Mouse (Mus musculus) kidney, adult 2 months (tissue): ENCODE data around the gene Dctd. TPM values are rescaled to one million over a fixed set of nuclear protein-coding genes. Genes with fewer than 3 reads are reported as not detected.
"Not testable (repeated sequence)": the region's sequence is repeated elsewhere in the genome, so short reads cannot be mapped to it uniquely, and the experiment has no call there.

Source experiments
- DNase-seq: peaks from one replicate; pipeline ENCODE4 v3.0.0; 2021
- H3K27ac ChIP-seq: fragments of 200-500 bp; 2 replicates; pipeline ENCODE4 v1.5.1; 2012; ENCODE audit warnings: low read depth, low read length, control low read depth, inconsistent platforms; ENCODE audit not compliant: insufficient read depth
- H3K27me3 ChIP-seq: fragments of 200-500 bp; replicated peaks from 2 replicates; pipeline ENCODE4 v1.6.1; 2012; ENCODE audit warnings: mild to moderate bottlenecking, moderate library complexity, low read length, inconsistent platforms; ENCODE audit not compliant: control insufficient read depth, insufficient read depth
- H3K36me3 ChIP-seq: fragments of 200-500 bp; 2 replicates; pipeline ENCODE4 v1.6.1; 2012; ENCODE audit warnings: mild to moderate bottlenecking, moderate library complexity, low read length, inconsistent platforms; ENCODE audit not compliant: control insufficient read depth, insufficient read depth
- H3K4me1 ChIP-seq: fragments of 200-500 bp; 2 replicates; pipeline ENCODE4 v1.6.1; 2011; ENCODE audit warnings: low read length; ENCODE audit not compliant: control insufficient read depth, insufficient read depth
- H3K4me3 ChIP-seq: fragments of 200-500 bp; 2 replicates; pipeline ENCODE4 v1.5.1; 2011; ENCODE audit warnings: mild to moderate bottlenecking, low read depth, low read length, control low read depth; ENCODE audit not compliant: insufficient read depth
- CTCF ChIP-seq: fragments of 200-500 bp; conservative IDR thresholded peaks from 2 replicates; pipeline ENCODE4 v1.5.1; 2011; ENCODE audit warnings: low read depth, mild to moderate bottlenecking, control low read depth, low read length, moderate library complexity, mixed read lengths; ENCODE audit not compliant: insufficient read depth, insufficient read length
- POLR2A ChIP-seq: fragments of 200-500 bp; IDR thresholded peaks from one replicate; pipeline ENCODE4 v1.6.1; 2011; ENCODE audit warnings: low read depth, low read length, control low read depth
- WGBS: fragments of 180-500 bp; shearing (Covaris S2); methylation state at CpG from one replicate; pipeline ENCODE4 v1.1.7; 2018; 5-methylcytosine and 5-hydroxymethylcytosine counted together
- polyA plus RNA-seq: library from polyadenylated mRNA; depleted of rRNA; stranded (reverse); fragments of >200 nt; gene quantifications from 2 replicates; pipeline ENCODE4 v1.2.3, GENCODE M21; 2012

The Dctd gene
- polyA plus RNA-seq, 1 experiment: 1.8 TPM

DNA sequence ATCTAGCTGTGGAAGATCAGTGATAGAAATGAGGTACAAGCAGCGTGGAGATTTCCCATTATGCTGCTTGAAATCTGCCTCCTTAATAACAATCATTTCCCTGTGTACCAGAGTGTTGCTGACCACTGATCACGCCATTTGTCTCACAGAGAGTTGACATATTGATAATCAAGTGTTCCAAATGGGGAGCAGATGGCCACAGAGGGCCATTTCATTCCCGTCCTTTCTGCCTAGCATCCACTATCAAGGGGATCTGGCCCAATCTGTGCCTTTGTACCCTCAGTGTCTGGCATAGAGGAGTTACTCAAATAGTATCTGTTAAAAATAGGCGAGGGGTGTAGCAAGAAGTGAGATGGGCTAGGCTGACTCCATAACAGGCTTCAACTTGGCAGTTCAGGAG, 78.5 kb downstream of the Dctd start:
- 94% methylated on average over 4 of the region's 4 CpGs for WGBS
- Histone ChIP-seq H3K4me1 (no peaks in the 10 kb centered on the region), H3K36me3 (no peaks in the 10 kb centered on the region), H3K27me3 (no peaks in the 10 kb centered on the region), H3K27ac (no peak overlapping the region), H3K4me3 (no peak overlapping the region)
- TF ChIP-seq POLR2A (no peak), CTCF (no peak)
- no peak for DNase-seq

DNA sequence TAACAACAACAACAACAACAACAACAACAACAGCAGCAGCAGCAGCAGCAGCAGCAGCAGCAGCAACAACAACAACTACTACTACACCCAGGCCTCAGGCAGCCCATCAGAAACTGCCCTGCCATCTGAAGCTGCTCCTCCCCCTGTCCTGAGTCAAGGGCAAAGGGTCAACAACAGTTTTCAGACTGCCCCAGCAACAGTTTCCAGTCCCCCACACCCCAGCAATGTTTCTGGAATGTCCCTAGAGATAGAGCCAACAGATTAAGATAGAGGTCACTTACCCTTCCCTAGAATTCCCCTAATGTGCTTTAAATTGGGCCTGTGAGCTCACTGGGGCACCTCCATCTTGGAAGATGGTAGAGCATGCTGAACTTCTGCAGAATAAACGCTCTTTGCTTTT, 79.0 kb downstream of the Dctd start:
- 91% methylated on average over 1 of the region's 1 CpGs for WGBS
- no peak overlapping the region for H3K27ac ChIP-seq

DNA sequence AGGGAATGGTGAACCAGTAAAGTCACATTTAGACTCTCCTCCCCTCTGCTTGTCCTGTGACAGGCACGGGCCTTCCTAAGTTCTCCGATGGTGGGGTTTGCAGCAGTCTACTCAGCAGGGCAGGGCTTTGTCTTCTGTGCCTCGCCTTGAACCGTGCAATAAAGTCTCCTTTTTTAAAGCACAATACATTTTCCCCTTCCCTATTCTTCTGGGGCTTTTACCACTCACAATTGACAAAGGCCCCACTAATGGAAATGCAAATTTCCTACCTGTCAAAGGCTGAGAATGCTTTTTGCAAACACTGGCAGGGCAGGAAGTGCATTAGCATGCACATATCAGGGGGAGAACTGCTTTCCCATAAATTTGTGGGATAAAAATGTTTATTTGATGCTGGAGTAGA, 80.1 kb downstream of the Dctd start:
- no peak for DNase-seq
- Histone ChIP-seq H3K27me3 (no peaks in the 10 kb centered on the region), H3K36me3 (no peaks in the 10 kb centered on the region), H3K4me3 (no peak overlapping the region), H3K27ac (no peak overlapping the region), H3K4me1 (no peaks in the 10 kb centered on the region)
- no peak for TF ChIP-seq CTCF
- TF ChIP-seq POLR2A: no peak
- 46% methylated on average over 4 of the region's 4 CpGs for WGBS

More for the DNA sequence above, 79.0 kb downstream of the Dctd start:
- Histone ChIP-seq H3K36me3 (no peaks in the 10 kb centered on the region), H3K27me3 (no peaks in the 10 kb centered on the region), H3K4me3 (no peak overlapping the region), H3K4me1 (no peaks in the 10 kb centered on the region)
- no peak for TF ChIP-seq POLR2A
- no peak for TF ChIP-seq CTCF
- DNase-seq: no peak

DNA sequence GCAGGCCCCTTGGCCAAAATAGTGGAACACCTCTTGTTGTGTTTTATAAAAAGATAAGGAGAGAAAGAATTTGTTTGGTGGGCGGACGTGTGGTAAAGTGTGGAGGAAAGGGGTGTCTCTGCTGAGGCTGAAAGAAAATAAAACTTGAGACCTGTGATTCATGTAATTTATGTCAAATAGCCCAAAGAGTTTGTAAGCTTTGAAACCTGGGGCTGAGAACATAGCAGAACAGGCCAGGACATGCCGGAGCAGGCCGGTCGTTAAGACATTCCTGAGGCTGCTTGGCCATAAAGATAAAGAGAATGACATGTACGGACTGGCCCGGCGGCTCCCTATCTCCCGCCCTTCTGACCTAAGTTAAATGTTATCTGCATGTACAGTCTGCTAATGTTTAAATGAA, 81.3 kb downstream of the Dctd start:
- H3K4me3 ChIP-seq, H3K36me3 ChIP-seq, H3K27ac ChIP-seq, H3K27me3 ChIP-seq, H3K4me1 ChIP-seq, DNase-seq: not testable (repeated sequence)
- WGBS: 84% methylated on average over 9 of the region's 9 CpGs

DNA sequence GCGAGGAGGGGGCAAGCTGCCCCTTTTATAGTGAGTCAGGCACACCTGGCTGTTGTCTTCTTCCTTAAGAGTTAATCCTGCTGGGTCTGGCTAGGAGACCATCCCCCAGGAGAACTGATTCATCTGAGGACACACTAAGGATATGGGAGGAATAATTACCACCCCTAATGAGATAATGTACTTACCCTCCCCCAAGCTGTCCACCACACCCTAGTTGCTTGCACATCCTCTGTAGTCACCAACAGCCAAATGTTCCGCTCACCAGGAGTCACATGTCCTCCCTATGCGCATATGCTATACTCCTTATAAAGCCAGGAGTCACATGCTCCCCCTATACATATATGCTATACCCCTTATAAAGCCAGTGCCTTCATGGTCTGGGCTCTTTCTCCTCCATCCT, 82.1 kb downstream of the Dctd start:
- Histone ChIP-seq H3K4me3 (no peak overlapping the region), H3K27ac (no peak overlapping the region), H3K27me3 (no peaks in the 10 kb centered on the region), H3K36me3 (no peaks in the 10 kb centered on the region), H3K4me1 (no peaks in the 10 kb centered on the region)
- no peak for DNase-seq
- 96% methylated on average over 3 of the region's 3 CpGs for WGBS
- TF ChIP-seq CTCF: no peak
- TF ChIP-seq POLR2A: no peak

DNA sequence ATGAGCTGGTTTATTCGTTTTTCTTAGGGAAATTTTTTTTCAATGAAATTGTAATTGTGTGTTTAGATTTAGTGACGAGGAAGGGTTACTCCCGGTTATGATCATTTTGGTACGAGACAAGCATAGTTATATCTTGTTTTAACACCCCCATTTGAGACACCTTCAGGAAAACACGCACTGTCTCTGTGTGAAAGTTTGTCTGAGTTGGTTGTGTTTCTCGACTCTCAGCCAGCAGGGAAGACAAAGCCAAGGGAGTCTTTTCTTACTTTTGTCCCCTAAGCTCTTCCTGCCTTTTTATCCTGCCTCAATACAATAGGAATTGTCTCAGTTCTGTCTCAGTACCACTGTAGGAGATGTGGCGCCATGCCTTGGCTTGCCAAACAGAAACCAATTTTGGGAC, 84.9 kb downstream of the Dctd start:
- Histone ChIP-seq H3K4me1 (no peaks in the 10 kb centered on the region), H3K27me3 (no peaks in the 10 kb centered on the region), H3K4me3 (no peak overlapping the region), H3K36me3 (no peaks in the 10 kb centered on the region), H3K27ac (no peak overlapping the region)
- TF ChIP-seq CTCF (no peak), POLR2A (no peak)
- WGBS: 90% methylated on average over 7 of the region's 7 CpGs
- no peak for DNase-seq

DNA sequence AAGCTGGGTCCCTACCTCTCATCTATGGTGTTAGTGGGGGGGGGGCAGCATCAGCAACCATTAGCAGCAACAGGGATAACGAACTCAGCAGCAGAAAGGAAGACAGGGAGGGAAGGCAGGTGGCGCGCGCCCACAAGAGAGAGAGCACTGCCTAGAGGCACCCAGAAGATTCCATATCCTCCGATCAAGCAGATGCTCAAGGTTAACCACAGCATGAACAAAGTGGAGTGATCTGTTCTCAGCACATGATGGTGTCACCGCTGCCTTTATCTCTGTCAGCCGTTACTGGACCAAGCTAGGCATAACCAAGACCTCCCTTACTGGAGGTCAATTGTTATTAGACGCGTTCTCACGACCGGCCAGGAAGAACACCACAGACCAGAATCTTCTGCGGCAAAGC, 89.7 kb downstream of the Dctd start:
- H3K36me3 ChIP-seq: no peaks in the 10 kb centered on the region
- H3K27me3 ChIP-seq: no peaks in the 10 kb centered on the region
- H3K4me3 ChIP-seq: no peak overlapping the region
- TF ChIP-seq CTCF (no peak), POLR2A (no peak)
- no peaks in the 10 kb centered on the region for H3K4me1 ChIP-seq
- WGBS: 96% methylated on average over 12 of the region's 12 CpGs
- H3K27ac ChIP-seq: no peak overlapping the region
- no peak for DNase-seq

DNA sequence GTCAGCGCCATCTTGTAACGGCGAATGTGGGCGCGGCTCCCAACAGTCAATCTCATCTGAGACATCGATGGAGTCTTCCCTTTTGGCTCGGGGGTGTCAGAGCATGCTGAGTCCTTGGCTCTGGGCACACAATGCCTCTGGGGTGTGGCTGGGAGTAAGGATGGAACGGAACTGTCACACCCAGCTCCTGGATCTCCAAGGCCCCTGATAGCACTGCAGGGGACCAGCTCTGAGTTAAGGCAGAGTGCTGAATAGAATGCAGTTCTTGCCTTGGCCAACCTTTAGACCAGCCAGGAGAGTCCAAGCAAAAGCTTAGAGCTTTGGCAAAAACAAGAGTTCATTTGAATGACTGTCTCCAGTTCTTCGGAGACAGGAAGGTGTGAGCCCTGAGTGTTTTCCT, 97.1 kb downstream of the Dctd start:
- H3K27ac ChIP-seq: no peak overlapping the region
- no peaks in the 10 kb centered on the region for H3K4me1 ChIP-seq
- no peak for DNase-seq
- 95% methylated on average over 9 of the region's 9 CpGs for WGBS
- H3K36me3 ChIP-seq: no peaks in the 10 kb centered on the region
- TF ChIP-seq CTCF (no peak), POLR2A (no peak)
- no peaks in the 10 kb centered on the region for H3K27me3 ChIP-seq
- no peak overlapping the region for H3K4me3 ChIP-seq
